Mouse (Mus musculus): ENCODE results near the gene Myl7. TPM values are rescaled to one million over a fixed set of nuclear protein-coding genes. Genes with fewer than 3 reads are reported as not detected.

Myl7 gene
- total and polyA plus RNA-seq, 2 experiments from 2014 or later: not detected

DNA sequence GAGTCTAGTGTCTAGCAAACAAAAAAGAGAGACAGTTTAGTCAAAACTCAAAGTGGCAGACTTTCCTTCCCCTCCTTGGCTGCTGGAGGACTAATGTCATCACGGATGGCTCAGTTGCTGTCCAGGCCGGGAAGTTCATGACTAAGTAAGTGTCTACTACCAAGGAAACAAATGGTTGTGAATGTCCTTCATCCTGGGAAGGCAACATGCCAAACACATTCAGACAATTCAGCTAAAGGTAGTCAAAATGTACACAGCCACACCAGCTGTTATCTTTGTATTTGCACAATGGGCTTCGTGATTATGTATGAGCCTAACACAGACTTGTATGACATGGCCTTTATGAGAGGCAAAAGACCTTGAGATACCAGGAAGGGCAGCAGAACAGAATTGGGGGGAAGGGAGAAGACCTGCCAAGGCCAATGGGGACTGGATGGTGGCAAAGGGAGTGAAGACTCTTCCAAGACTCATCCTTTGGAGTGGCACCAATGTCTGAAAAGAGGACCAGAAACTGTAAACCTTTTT is 28.2 kb upstream of the Myl7 start:
- no peaks in the 10 kb centered on the region for H3K9me3 ChIP-seq (ENCODE audit: low read length)
- ATAC-seq (no peak), DNase-seq (ENCODE audit: low spot score) (no peak)
- H3K36me3 ChIP-seq (ENCODE audit: insufficient read depth, low read length): no peaks in the 10 kb centered on the region
- no peak overlapping the region for H3K4me3 ChIP-seq (ENCODE audit: low read length)
- H3K27me3 ChIP-seq (ENCODE audit: insufficient read depth, low read length): no peaks in the 10 kb centered on the region
- no peak overlapping the region for H3K9ac ChIP-seq (replicated peaks; ENCODE audit: low read length)
- TF ChIP-seq CTCF (IDR thresholded peaks at IDR 0.05; ENCODE audit: low read depth): no peak
- 76% methylated on average over 3 of the region's 3 CpGs for WGBS
- H3K4me1 ChIP-seq (ENCODE audit: insufficient read depth, low read length): no peaks in the 10 kb centered on the region
- no peak overlapping the region for H3K27ac ChIP-seq
- H3K4me2 ChIP-seq (ENCODE audit: low read depth, low read length): no peak overlapping the region

DNA sequence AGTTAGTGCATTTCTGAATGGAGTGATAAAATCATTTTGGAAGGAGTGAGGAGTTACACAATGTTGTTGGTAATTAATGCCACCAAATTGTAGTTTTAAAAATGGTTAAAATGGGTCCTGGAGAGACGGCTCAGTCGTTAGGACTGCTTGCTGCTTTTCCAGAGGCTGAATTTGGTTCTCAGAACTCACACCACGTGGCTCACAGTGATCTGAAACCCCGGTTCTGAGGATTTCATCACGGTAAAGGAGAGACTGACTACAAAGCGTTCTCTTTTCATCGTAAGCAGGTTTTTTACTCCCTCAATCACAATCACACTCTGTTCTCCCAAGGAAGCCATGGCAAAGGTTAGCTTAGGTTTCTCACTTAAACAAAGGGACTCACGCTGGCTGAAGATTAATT is 26.1 kb upstream of the Myl7 start:
- Histone ChIP-seq H3K9ac (replicated peaks; ENCODE audit: low read length) (no peak overlapping the region), H3K27ac (no peak overlapping the region), H3K36me3 (ENCODE audit: insufficient read depth, low read length) (no peaks in the 10 kb centered on the region), H3K27me3 (ENCODE audit: insufficient read depth, low read length) (no peaks in the 10 kb centered on the region), H3K4me3 (ENCODE audit: low read length) (no peak overlapping the region), H3K4me2 (ENCODE audit: low read depth, low read length) (no peak overlapping the region), H3K4me1 (ENCODE audit: insufficient read depth, low read length) (no peaks in the 10 kb centered on the region), H3K9me3 (ENCODE audit: low read length) (no peaks in the 10 kb centered on the region)
- no peak for TF ChIP-seq CTCF (IDR thresholded peaks at IDR 0.05; ENCODE audit: low read depth)
- WGBS: 60% methylated on average over 8 of the region's 8 CpGs
- DNase-seq (ENCODE audit: low spot score) (no peak), ATAC-seq (no peak)

DNA sequence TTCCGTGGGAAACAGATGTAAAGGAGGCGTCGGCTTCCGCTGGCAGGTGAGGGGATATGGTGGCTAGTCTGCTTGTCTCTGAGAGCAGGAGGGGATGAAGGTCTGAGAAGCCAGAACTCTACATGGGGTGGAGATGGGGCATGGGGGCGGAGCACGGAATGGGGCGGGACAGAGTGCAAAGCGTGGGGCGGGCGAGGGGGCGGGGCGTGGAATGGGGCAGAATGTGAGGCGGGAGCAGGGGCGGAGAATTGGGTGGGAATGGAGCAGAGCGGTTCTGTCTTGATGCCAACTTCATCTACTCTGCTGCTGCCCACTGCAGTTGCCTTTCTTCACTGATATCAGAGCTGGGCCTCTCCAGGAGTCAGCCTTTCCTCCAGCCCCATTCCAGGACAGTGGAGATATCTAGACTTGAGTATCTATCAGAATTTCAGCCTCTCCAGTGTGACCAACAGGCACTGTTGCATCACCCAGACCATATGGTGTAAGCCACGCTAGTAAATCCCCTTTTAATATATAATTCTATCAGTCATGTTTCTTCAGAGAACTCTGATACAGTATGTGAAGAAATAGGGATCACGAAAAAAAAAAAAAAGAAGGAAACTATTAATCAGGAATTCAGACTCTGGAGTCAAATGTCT is 21.9 kb upstream of the Myl7 start:
- Histone ChIP-seq H3K36me3 (ENCODE audit: insufficient read depth, low read length) (no peaks in the 10 kb centered on the region), H3K4me3 (ENCODE audit: low read length) (no peak overlapping the region), H3K9ac (replicated peaks; ENCODE audit: low read length) (no peak overlapping the region), H3K27me3 (ENCODE audit: insufficient read depth, low read length) (no peaks in the 10 kb centered on the region), H3K27ac (no peak overlapping the region), H3K4me1 (ENCODE audit: insufficient read depth, low read length) (no peaks in the 10 kb centered on the region), H3K4me2 (ENCODE audit: low read depth, low read length) (no peak overlapping the region), H3K9me3 (ENCODE audit: low read length) (no peaks in the 10 kb centered on the region)
- no peak for ATAC-seq
- TF ChIP-seq CTCF (IDR thresholded peaks at IDR 0.05; ENCODE audit: low read depth): no peak
- 42% methylated on average over 13 of the region's 17 CpGs for WGBS
- no peak for DNase-seq (ENCODE audit: low spot score)

DNA sequence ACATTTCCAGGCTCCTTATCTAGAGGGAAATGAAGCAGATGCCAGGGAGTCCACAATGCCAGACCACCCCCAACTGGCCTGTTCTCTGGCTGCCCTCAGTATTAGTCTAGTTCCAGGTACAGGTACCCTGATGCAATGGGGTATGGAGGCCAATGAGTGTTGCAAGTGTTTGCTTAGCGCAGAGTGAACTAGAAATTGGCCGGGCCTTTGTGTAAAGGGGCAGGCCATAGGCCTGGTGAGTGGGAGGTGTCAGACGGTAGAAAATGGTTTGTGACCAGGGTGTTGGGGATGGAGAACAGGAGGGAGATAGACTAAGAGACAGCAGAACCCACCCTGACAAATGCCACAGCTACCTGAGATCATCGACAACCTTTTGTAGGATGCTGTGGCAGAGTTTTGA is 21.0 kb upstream of the Myl7 start:
- no peak overlapping the region for H3K27ac ChIP-seq
- no peak for DNase-seq (ENCODE audit: low spot score)
- H3K9me3 ChIP-seq (ENCODE audit: low read length): no peaks in the 10 kb centered on the region
- H3K4me2 ChIP-seq (ENCODE audit: low read depth, low read length): no peak overlapping the region
- no peaks in the 10 kb centered on the region for H3K27me3 ChIP-seq (ENCODE audit: insufficient read depth, low read length)
- H3K36me3 ChIP-seq (ENCODE audit: insufficient read depth, low read length): no peaks in the 10 kb centered on the region
- H3K4me1 ChIP-seq (ENCODE audit: insufficient read depth, low read length): no peaks in the 10 kb centered on the region
- TF ChIP-seq CTCF (IDR thresholded peaks at IDR 0.05; ENCODE audit: low read depth): no peak
- no peak for ATAC-seq
- WGBS: 94% methylated on average over 4 of the region's 4 CpGs
- no peak overlapping the region for H3K4me3 ChIP-seq (ENCODE audit: low read length)
- no peak overlapping the region for H3K9ac ChIP-seq (replicated peaks; ENCODE audit: low read length)

DNA sequence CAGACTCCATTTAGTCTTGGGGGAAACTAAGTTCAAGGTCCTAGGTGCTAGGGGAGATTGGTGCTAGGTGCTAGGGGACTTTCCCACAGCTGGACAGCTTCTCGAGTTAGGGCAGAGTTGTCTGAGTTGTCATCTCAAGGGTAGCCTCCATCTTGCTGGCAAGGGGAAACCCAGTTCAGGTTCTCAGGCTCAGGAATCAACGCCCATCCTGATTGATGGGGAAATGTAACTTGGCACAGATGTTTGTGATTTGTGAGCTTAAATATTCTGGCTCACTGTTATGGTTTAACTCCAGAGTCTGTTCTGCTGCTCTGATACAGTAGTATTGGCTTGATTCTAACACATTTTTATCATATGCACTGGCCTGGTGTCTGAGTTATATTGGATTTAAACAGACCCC is 19.5 kb upstream of the Myl7 start:
- no peak for ATAC-seq
- no peak for TF ChIP-seq CTCF (IDR thresholded peaks at IDR 0.05; ENCODE audit: low read depth)
- no peak for DNase-seq (ENCODE audit: low spot score)
- no peaks in the 10 kb centered on the region; the same call in 1 of the 2 replicates for H3K4me1 ChIP-seq (ENCODE audit: insufficient read depth, low read length)
- WGBS: 72% methylated on average over 2 of the region's 2 CpGs
- no peak overlapping the region for H3K9ac ChIP-seq (replicated peaks; ENCODE audit: low read length)
- H3K4me2 ChIP-seq (ENCODE audit: low read depth, low read length): no peak overlapping the region
- H3K27ac ChIP-seq: no peak overlapping the region
- H3K4me3 ChIP-seq (ENCODE audit: low read length): no peak overlapping the region
- H3K9me3 ChIP-seq (ENCODE audit: low read length): no peaks in the 10 kb centered on the region
- no peaks in the 10 kb centered on the region for H3K36me3 ChIP-seq (ENCODE audit: insufficient read depth, low read length)
- no peaks in the 10 kb centered on the region for H3K27me3 ChIP-seq (ENCODE audit: insufficient read depth, low read length)

DNA sequence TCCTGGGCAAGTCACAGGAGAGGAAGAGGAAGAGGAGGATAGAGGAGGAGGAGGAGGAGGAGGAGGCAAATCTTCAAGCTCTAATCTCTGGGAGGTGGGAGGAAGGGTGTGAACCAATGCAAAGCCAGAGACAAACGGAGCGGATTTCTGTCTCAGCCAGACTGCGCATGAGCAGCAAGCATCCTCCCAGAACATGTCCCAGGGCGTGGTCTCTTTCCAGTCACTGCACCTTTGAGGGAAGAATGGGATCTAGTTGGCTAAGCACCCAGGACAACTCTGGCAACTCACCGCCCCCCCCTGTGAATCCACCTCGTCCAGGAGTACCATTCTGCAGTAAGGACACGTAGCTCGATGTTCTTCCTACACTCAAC is 17.6 kb upstream of the Myl7 start:
- Histone ChIP-seq H3K4me3 (ENCODE audit: low read length) (no peak overlapping the region), H3K27me3 (ENCODE audit: insufficient read depth, low read length) (no peaks in the 10 kb centered on the region), H3K4me2 (ENCODE audit: low read depth, low read length) (no peak overlapping the region), H3K4me1 (ENCODE audit: insufficient read depth, low read length) (no peaks in the 10 kb centered on the region; the same call in 1 of the 2 replicates), H3K9me3 (ENCODE audit: low read length) (no peaks in the 10 kb centered on the region), H3K27ac (no peak overlapping the region), H3K36me3 (ENCODE audit: insufficient read depth, low read length) (no peaks in the 10 kb centered on the region), H3K9ac (replicated peaks; ENCODE audit: low read length) (no peak overlapping the region)
- ATAC-seq (no peak), DNase-seq (ENCODE audit: low spot score) (no peak)
- no peak for TF ChIP-seq CTCF (IDR thresholded peaks at IDR 0.05; ENCODE audit: low read depth)
- WGBS: 76% methylated on average over 8 of the region's 8 CpGs

DNA sequence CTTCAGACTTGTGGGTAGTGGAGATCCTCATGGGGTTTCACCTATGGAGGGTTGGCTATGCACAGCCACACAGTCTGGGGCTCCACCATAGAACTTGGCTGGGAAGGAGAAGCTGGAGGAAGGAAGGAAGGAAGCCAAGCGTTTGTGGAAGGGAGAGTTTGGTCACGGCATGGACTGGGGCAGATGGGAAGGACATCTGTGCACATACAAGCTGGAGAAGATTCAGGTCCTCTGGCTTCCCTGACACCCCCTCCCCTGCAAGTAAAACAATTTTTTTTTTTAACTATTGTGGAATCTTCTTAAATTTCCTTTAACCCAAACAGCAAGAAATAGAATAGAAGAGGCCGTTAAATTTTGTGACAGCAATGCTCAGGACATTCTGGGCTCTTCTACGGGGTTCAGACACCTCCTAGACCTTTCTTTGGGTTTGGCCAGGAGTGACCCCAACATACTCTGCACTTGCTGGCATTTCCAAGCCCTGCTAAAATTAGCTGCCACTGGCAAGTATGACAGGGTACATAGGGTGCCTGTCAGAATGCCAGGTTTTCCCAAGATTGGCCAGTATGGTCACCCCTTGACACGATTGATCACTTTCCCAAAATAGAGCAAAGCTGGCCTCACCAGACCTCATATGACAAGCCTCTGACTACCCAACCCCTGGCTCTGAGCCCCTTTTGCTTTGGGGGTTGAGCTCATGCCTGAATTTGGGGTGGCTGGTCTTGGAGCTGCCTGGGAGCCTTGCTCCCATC is 17.0 kb upstream of the Myl7 start:
- Histone ChIP-seq H3K27me3 (ENCODE audit: insufficient read depth, low read length) (no peaks in the 10 kb centered on the region), H3K4me1 (ENCODE audit: insufficient read depth, low read length) (no peaks in the 10 kb centered on the region; the same call in 1 of the 2 replicates), H3K27ac (no peak overlapping the region), H3K4me2 (ENCODE audit: low read depth, low read length) (no peak overlapping the region), H3K4me3 (ENCODE audit: low read length) (no peak overlapping the region), H3K9me3 (ENCODE audit: low read length) (no peaks in the 10 kb centered on the region), H3K9ac (replicated peaks; ENCODE audit: low read length) (no peak overlapping the region), H3K36me3 (ENCODE audit: insufficient read depth, low read length) (no peaks in the 10 kb centered on the region)
- TF ChIP-seq CTCF (IDR thresholded peaks at IDR 0.05; ENCODE audit: low read depth): no peak
- 76% methylated on average over 5 of the region's 5 CpGs for WGBS
- DNase-seq (ENCODE audit: low spot score) (no peak), ATAC-seq (no peak)
